Mouse (Mus musculus): ENCODE data around the gene Tmem190.
"Not testable (repeated sequence)": the region's sequence is repeated elsewhere in the genome, so short reads cannot be mapped to it uniquely, and the experiment has no call there.

Tmem190 gene

GRCm38 (mm10) chr7:4776131-4776530, 6.6 kb upstream of the Tmem190 start:
- no peak for DNase-seq (ENCODE audit: low spot score)

- DNase-seq (ENCODE audit: low spot score), result peak; percentile 78
Measured at GRCm38 (mm10) chr7:4776861-4777830, 5.6 kb upstream of the Tmem190 start.

GRCm38 (mm10) chr7:4777851-4778637, 4.7 kb upstream of the Tmem190 start:
- DNase-seq (ENCODE audit: low spot score), result no peak

- DNase-seq (ENCODE audit: low spot score), result no peak
Measured at GRCm38 (mm10) chr7:4779921-4780320, 2.8 kb upstream of the Tmem190 start.

GRCm38 (mm10) chr7:4782130-4782529, 607 bp upstream of the Tmem190 start:
- DNase-seq (ENCODE audit: low spot score), result no peak

GRCm38 (mm10) chr7:4783667-4784268, 1.0 kb downstream of the Tmem190 start:
- DNase-seq (ENCODE audit: low spot score), result no peak

GRCm38 (mm10) chr7:4788499-4789435, 6.0 kb downstream of the Tmem190 start:
- peak; percentile 82 for DNase-seq (ENCODE audit: low spot score)

- DNase-seq (ENCODE audit: low spot score), result peak; percentile 32
Measured at GRCm38 (mm10) chr7:4789436-4789935, 6.7 kb downstream of the Tmem190 start, which contains the start of gene Tmem238. TSS of gene Tmem238 (minus strand) at chr7:4789656.

- DNase-seq (ENCODE audit: low spot score), result peak; percentile 99
Measured at GRCm38 (mm10) chr7:4792278-4793212, 9.8 kb downstream of the Tmem190 start, which contains the start of gene Rpl28. TSS of gene Rpl28 (plus strand) at chr7:4792874.

- not testable (repeated sequence) for DNase-seq (ENCODE audit: low spot score)
Measured at GRCm38 (mm10) chr7:4793248-4793647, 10.5 kb downstream of the Tmem190 start.

GRCm38 (mm10) chr7:4793674-4794073, 10.9 kb downstream of the Tmem190 start:
- DNase-seq (ENCODE audit: low spot score), result no peak

- DNase-seq (ENCODE audit: low spot score), result no peak
Measured at GRCm38 (mm10) chr7:4794631-4795168, 12.0 kb downstream of the Tmem190 start.

- DNase-seq (ENCODE audit: low spot score), result peak; percentile 67
Measured at GRCm38 (mm10) chr7:4795767-4796433, 13.2 kb downstream of the Tmem190 start.

- DNase-seq (ENCODE audit: low spot score), result no peak
Measured at GRCm38 (mm10) chr7:4802247-4802646, 19.5 kb downstream of the Tmem190 start.

GRCm38 (mm10) chr7:4806716-4807115, 24.0 kb downstream of the Tmem190 start:
- peak; percentile 60 for DNase-seq (ENCODE audit: low spot score)

GRCm38 (mm10) chr7:4811131-4811530, 28.4 kb downstream of the Tmem190 start:
- not testable (repeated sequence) for DNase-seq (ENCODE audit: low spot score)

- DNase-seq (ENCODE audit: low spot score), result no peak
Measured at GRCm38 (mm10) chr7:4811842-4812302, 29.1 kb downstream of the Tmem190 start.

GRCm38 (mm10) chr7:4812303-4813104, 29.8 kb downstream of the Tmem190 start, which contains the start of gene Ube2s:
TSS of gene Ube2s (minus strand) at chr7:4812590.
- peak; percentile 100 for DNase-seq (ENCODE audit: low spot score)
